14 mouse cellular contexts compared by ENCODE assay signal in genomic region chr3:116474602-116475001, GRCm38 (mm10). TPM values are rescaled to one million over a fixed set of nuclear protein-coding genes. Genes with fewer than 3 reads are reported as not detected.
DNase-seq lines count a peak whose midpoint lies in the region; ATAC-seq lines count a peak whose summit lies in the region.
"Had no signal": no experiment of that assay in that cellular context is flagged by ENCODE, and none has a peak within 500 bp of the region (broad histone marks: within the 10 kb centered on the region; RNA-seq: fewer than 3 reads in every experiment).

No protein-coding gene starts in this region.

- no peak overlapping the region for H3K27ac ChIP-seq in heart, embryonic 11.5 days (ENCODE audit: low read depth, low read length)
- H3K27ac ChIP-seq: forebrain, embryonic 13.5 days; hindbrain, embryonic 14.5 days had no signal

- 63% methylated on average over 11 of the region's 11 CpGs for WGBS in heart, embryonic 11.5 days (ENCODE audit: insufficient replicate concordance)

- no peaks in the 10 kb centered on the region for H3K36me3 ChIP-seq in heart, embryonic 11.5 days (ENCODE audit: control insufficient read depth, insufficient read depth, low read length)

- no peaks in the 10 kb centered on the region for H3K4me1 ChIP-seq in heart, embryonic 11.5 days (ENCODE audit: control insufficient read depth, insufficient read depth, low read length)
- H3K4me1 ChIP-seq: forebrain, embryonic 13.5 days had no signal

- no peak overlapping the region for H3K4me3 ChIP-seq in heart, embryonic 11.5 days (ENCODE audit: low read depth, low read length)
- H3K4me3 ChIP-seq: forebrain, embryonic 13.5 days had no signal

- H3K9ac ChIP-seq in heart, embryonic 11.5 days (ENCODE audit: low read depth, low read length) = no peak overlapping the region
- H3K9ac ChIP-seq: forebrain, embryonic 13.5 days; hindbrain, embryonic 14.5 days had no signal

- H3K9me3 ChIP-seq in heart, embryonic 11.5 days (replicated peaks; ENCODE audit: control insufficient read depth, low read length) = no peaks in the 10 kb centered on the region
- H3K9me3 ChIP-seq: forebrain, embryonic 13.5 days had no signal

- no peaks in the 10 kb centered on the region for H3K27me3 ChIP-seq in heart, embryonic 11.5 days (ENCODE audit: control insufficient read depth, insufficient read depth, low read length)
- H3K27me3 ChIP-seq: forebrain, embryonic 13.5 days had no signal

- no peak overlapping the region for H3K4me2 ChIP-seq in heart, embryonic 11.5 days
- H3K4me2 ChIP-seq: forebrain, embryonic 13.5 days; hindbrain, embryonic 14.5 days had no signal

- no peak for ATAC-seq in heart, embryonic 11.5 days (replicated peaks; ENCODE audit: insufficient number of reproducible peaks, low FRiP score, low TSS enrichment)
- ATAC-seq: forebrain, embryonic 13.5 days had no signal

- peak; percentile 12 to 33 for DNase-seq in right cerebral cortex, adult 2 months (ENCODE audit: low spot score in 2 of 2)
- no peak for DNase-seq in right cerebral cortex, postnatal 4 days
- peak; percentile 61 for DNase-seq in Muller cell, postnatal 12 days (ENCODE audit: inconsistent ontology term)
- peak; percentile 58 to 64 for DNase-seq in adrenal gland, postnatal 36 days
- no peak for DNase-seq in layer of hippocampus, adult 9-11 months
- DNase-seq in cerebellum, adult 11 months = no peak
- DNase-seq: cerebellum, adult 9-11 months; kidney, adult 8-10 months; midbrain, embryonic 14.5 days; right cerebral cortex, postnatal 25 days; thymus, adult 18-20 months had no signal

RNA-seq across cellular contexts. Expression of gene Rtca, which starts 33.4 kb away (rescaled TPM):
- total RNA-seq in adrenal gland, postnatal 36 days (2021) = 10 to 100 TPM; 32.3 to 34.4 TPM
- 68.6 and 71.2 TPM in 2 replicates for polyA plus RNA-seq in heart, embryonic 11.5 days (2014; fragmentation: Nextera tagmentation; extraction: Ambion mirVana)

RNA-seq across cellular contexts. Expression of gene Dbt, which starts 38.3 kb away (rescaled TPM):
- total RNA-seq in adrenal gland, postnatal 36 days (2021) = 10 to 100 TPM; 59.1 to 87.6 TPM
- polyA plus RNA-seq in heart, embryonic 11.5 days (2014; fragmentation: Nextera tagmentation; extraction: Ambion mirVana) = 21.7 and 26.7 TPM in 2 replicates

RNA-seq across cellular contexts. Expression of gene Cdc14a, which starts 50.8 kb away (rescaled TPM):
- 10 to 100 TPM in 1 of 2 experiments, 1 to 10 TPM in 1; 9.2 to 14.8 TPM for total RNA-seq in adrenal gland, postnatal 36 days (2021)
- 6.3 and 6.5 TPM in 2 replicates for polyA plus RNA-seq in heart, embryonic 11.5 days (2014; fragmentation: Nextera tagmentation; extraction: Ambion mirVana)

Comparison
In these comparisons a context has a peak if more than half of its experiments do, and no peak if none do; other contexts are left out.
1. DNase-seq: peak in right cerebral cortex, adult 2 months (2 of 2), Muller cell, postnatal 12 days (single experiment) and adrenal gland, postnatal 36 days (2 of 2); none in right cerebral cortex, postnatal 4 days (single experiment), layer of hippocampus, adult 9-11 months (single experiment) and cerebellum, adult 11 months (single experiment).